18 mouse cellular contexts compared by ENCODE assay signal in the genomic region with DNA sequence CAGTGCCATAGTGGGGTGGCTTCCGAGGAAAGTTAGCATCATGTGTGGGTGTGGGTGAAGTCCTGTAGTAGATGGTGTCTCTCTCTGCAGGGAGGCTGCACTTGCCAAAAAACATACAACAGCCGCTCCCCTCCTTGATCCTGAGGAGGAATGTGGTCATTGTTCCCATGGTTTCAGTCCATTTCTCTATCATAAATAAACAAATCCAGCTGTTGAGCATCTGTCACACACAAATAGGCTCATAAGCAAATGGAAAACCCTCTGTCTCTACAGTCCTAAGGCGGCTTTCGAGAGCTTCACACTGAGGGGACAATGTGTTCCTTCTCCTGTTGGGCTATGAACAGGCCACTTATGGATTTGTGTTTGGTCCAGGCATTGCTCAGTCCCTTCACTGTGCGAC. TPM values are rescaled to one million over a fixed set of nuclear protein-coding genes. Genes with fewer than 3 reads are reported as not detected.
A peak's percentile ranks its signal among the peaks of the same experiment; 100 is the strongest.
DNase-seq lines count a peak whose midpoint lies in the region; TF ChIP-seq lines count a peak whose summit lies in the region.
"Had no signal": no experiment of that assay in that cellular context is flagged by ENCODE, and none has a peak within 500 bp of the region (broad histone marks: within the 10 kb centered on the region; RNA-seq: fewer than 3 reads in every experiment).

No protein-coding gene starts in this region.

- H3K27me3 ChIP-seq in heart, adult 2 months (ENCODE audit: control insufficient read depth, insufficient read depth, low read length): no peaks in the 10 kb centered on the region
- H3K27me3 ChIP-seq in heart, embryonic 10.5 days (ENCODE audit: insufficient read depth, poor library complexity, severe bottlenecking): no peaks in the 10 kb centered on the region
- H3K27me3 ChIP-seq: heart, embryonic 13.5 days had no signal

- H3K4me3 ChIP-seq in heart, adult 2 months: no peak overlapping the region
- H3K4me3 ChIP-seq in heart, embryonic 10.5 days: no peak overlapping the region
- H3K4me3 ChIP-seq: heart, embryonic 13.5 days; hindbrain, embryonic 15.5 days; limb, embryonic 12.5 days; midbrain, embryonic 12.5 days had no signal

- peaks cover 9% of the 10 kb centered on the region for H3K4me1 ChIP-seq in heart, adult 2 months (ENCODE audit: control insufficient read depth, insufficient read depth, low read length)
- H3K4me1 ChIP-seq in heart, embryonic 10.5 days: peaks cover 24% of the 10 kb centered on the region

- TF ChIP-seq EP300 in heart, adult 2 months (IDR thresholded peaks at IDR 0.05; ENCODE audit: insufficient read depth, low read depth, low read length): no peak

- intact Hi-C loops in heart, adult 2 months (cut with DNase I): no loop called here

- WGBS in heart, adult 2 months: 56% methylated on average over 5 of the region's 5 CpGs
- WGBS in heart, embryonic 10.5 days: 60% methylated on average over 5 of the region's 5 CpGs

- no peaks in the 10 kb centered on the region for H3K79me2 ChIP-seq in heart, adult 2 months (replicated peaks; ENCODE audit: control insufficient read depth, insufficient read depth, low read length)

- DNase-seq in heart, adult 2 months: peak in 1 of 2 experiments; percentile 31
- DNase-seq in heart, embryonic 10.5 days (ENCODE audit: low spot score): no peak
- peak; percentile 49 for DNase-seq in NIH3T3 (ENCODE audit: low read depth)
- DNase-seq in heart, postnatal 4 days: peak; percentile 32
- peak; percentile 38 to 64 for DNase-seq in lung, postnatal 4 days
- DNase-seq in embryo, embryonic 9.5 days (ENCODE audit: extremely low spot score): no peak
- no peak for DNase-seq in urinary bladder, postnatal 25 days (ENCODE audit: low spot score)
- DNase-seq: adrenal gland, postnatal 10 days; cerebellum, adult 9-11 months; embryo, embryonic 11 days; liver, postnatal 0 days; right cerebral cortex, postnatal 25 days; thymus, postnatal 25 days had no signal

- no peaks in the 10 kb centered on the region for H3K9me3 ChIP-seq in heart, embryonic 10.5 days
- H3K9me3 ChIP-seq: G1E; heart, embryonic 13.5 days; hindbrain, embryonic 15.5 days; limb, embryonic 12.5 days; midbrain, embryonic 12.5 days had no signal

- no peak for TF ChIP-seq POLR2A in heart, adult 2 months (IDR thresholded peaks at IDR 0.05; ENCODE audit: insufficient read depth, low read depth, low read length)

- H3K36me3 ChIP-seq in heart, adult 2 months (ENCODE audit: control insufficient read depth, insufficient read depth, low read length): no peaks in the 10 kb centered on the region
- no peaks in the 10 kb centered on the region for H3K36me3 ChIP-seq in heart, embryonic 10.5 days
- H3K36me3 ChIP-seq: hindbrain, embryonic 15.5 days; limb, embryonic 12.5 days; midbrain, embryonic 12.5 days had no signal

- no peak for TF ChIP-seq CTCF in heart, adult 2 months (IDR thresholded peaks at IDR 0.05)

- H3K27ac ChIP-seq in heart, adult 2 months: peak overlapping the region; percentile 48
- H3K27ac ChIP-seq in heart, embryonic 10.5 days: no peak overlapping the region
- H3K27ac ChIP-seq: heart, embryonic 13.5 days; hindbrain, embryonic 15.5 days; limb, embryonic 12.5 days; midbrain, embryonic 12.5 days had no signal

- no peak overlapping the region for H3K9ac ChIP-seq in heart, adult 2 months (ENCODE audit: low read depth, low read length)
- H3K9ac ChIP-seq: heart, embryonic 13.5 days; hindbrain, embryonic 15.5 days; limb, embryonic 12.5 days; liver, postnatal 0 days; midbrain, embryonic 12.5 days had no signal

RNA-seq across cellular contexts. Expression of a gene that starts 56.9 kb away (rescaled TPM):
- total RNA-seq in heart, adult 2 months (2021): 10 to 100 TPM; 22.6 to 29.1 TPM
- 6.7 and 10.2 TPM in 2 replicates for polyA plus RNA-seq in heart, adult 2 months (2012; rRNA removed)
- polyA plus RNA-seq in heart, embryonic 10.5 days (2016; fragmentation: Nextera tagmentation; extraction: Ambion mirVana): 53.3 and 57.1 TPM in 2 replicates
- 10 to 100 TPM; 34.7 to 35.8 TPM for total RNA-seq in heart, postnatal 4 days (2021)

RNA-seq across cellular contexts. Expression of a gene that starts 57.4 kb away (rescaled TPM):
- total RNA-seq in heart, adult 2 months (2021): not detected
- 0.12 and 0.64 TPM in 2 replicates for polyA plus RNA-seq in heart, adult 2 months (2012; rRNA removed)
- polyA plus RNA-seq in heart, embryonic 10.5 days (2016; fragmentation: Nextera tagmentation; extraction: Ambion mirVana): 0.35 and 0.48 TPM in 2 replicates
- under 1 TPM in 1 of 2 experiments, not detected in 1; 0.14 TPM for total RNA-seq in heart, postnatal 4 days (2021)
- total RNA-seq: G1E had no signal
- polyA plus RNA-seq: G1E; liver, postnatal 0 days had no signal

Comparison
In these comparisons a context has a peak if more than half of its experiments do, and no peak if none do; other contexts are left out.
1. DNase-seq: peak in NIH3T3 (single experiment), heart, postnatal 4 days (single experiment) and lung, postnatal 4 days (2 of 2); none in heart, embryonic 10.5 days (single experiment), embryo, embryonic 9.5 days (single experiment) and urinary bladder, postnatal 25 days (single experiment).